Mouse (Mus musculus): ENCODE measurements around the gene A630001G21Rik.

A630001G21Rik gene

GRCm38 (mm10) chr1:85720220-85720893 is 58.1 kb downstream of the A630001G21Rik start:
- TF ChIP-seq GATA4 (IDR thresholded peaks at IDR 0.05; ENCODE audit: insufficient replicate concordance, low read length) = no peak

GRCm38 (mm10) chr1:85719049-85719448 is 59.4 kb downstream of the A630001G21Rik start:
- no peak for TF ChIP-seq GATA4 (IDR thresholded peaks at IDR 0.05; ENCODE audit: insufficient replicate concordance, low read length)

- no peak for TF ChIP-seq GATA4 (IDR thresholded peaks at IDR 0.05; ENCODE audit: insufficient replicate concordance, low read length)
Measured at GRCm38 (mm10) chr1:85716447-85717027, 61.9 kb downstream of the A630001G21Rik start.

GRCm38 (mm10) chr1:85714501-85714900 is 63.9 kb downstream of the A630001G21Rik start:
- TF ChIP-seq GATA4 (IDR thresholded peaks at IDR 0.05; ENCODE audit: insufficient replicate concordance, low read length) = no peak

GRCm38 (mm10) chr1:85706754-85707153 is 71.7 kb downstream of the A630001G21Rik start:
- TF ChIP-seq GATA4 (IDR thresholded peaks at IDR 0.05; ENCODE audit: insufficient replicate concordance, low read length) = no peak

GRCm38 (mm10) chr1:85705552-85705951 is 72.9 kb downstream of the A630001G21Rik start:
- TF ChIP-seq GATA4 (IDR thresholded peaks at IDR 0.05; ENCODE audit: insufficient replicate concordance, low read length) = no peak

- TF ChIP-seq GATA4 (IDR thresholded peaks at IDR 0.05; ENCODE audit: insufficient replicate concordance, low read length) = no peak
Measured at GRCm38 (mm10) chr1:85703245-85704186, 74.9 kb downstream of the A630001G21Rik start.

- no peak for TF ChIP-seq GATA4 (IDR thresholded peaks at IDR 0.05; ENCODE audit: insufficient replicate concordance, low read length)
Measured at GRCm38 (mm10) chr1:85702531-85702930, 75.9 kb downstream of the A630001G21Rik start.

GRCm38 (mm10) chr1:85697721-85698493 is 80.5 kb downstream of the A630001G21Rik start:
- TF ChIP-seq GATA4 (IDR thresholded peaks at IDR 0.05; ENCODE audit: insufficient replicate concordance, low read length) = no peak

- TF ChIP-seq GATA4 (IDR thresholded peaks at IDR 0.05; ENCODE audit: insufficient replicate concordance, low read length) = no peak
Measured at GRCm38 (mm10) chr1:85695646-85696045, 82.8 kb downstream of the A630001G21Rik start.

- TF ChIP-seq GATA4 (IDR thresholded peaks at IDR 0.05; ENCODE audit: insufficient replicate concordance, low read length) = no peak
Measured at GRCm38 (mm10) chr1:85693280-85693679, 85.2 kb downstream of the A630001G21Rik start.

- TF ChIP-seq GATA4 (IDR thresholded peaks at IDR 0.05; ENCODE audit: insufficient replicate concordance, low read length) = no peak
Measured at GRCm38 (mm10) chr1:85692281-85692680, 86.2 kb downstream of the A630001G21Rik start.

GRCm38 (mm10) chr1:85690544-85690943 is 87.9 kb downstream of the A630001G21Rik start:
- TF ChIP-seq GATA4 (IDR thresholded peaks at IDR 0.05; ENCODE audit: insufficient replicate concordance, low read length) = no peak

GRCm38 (mm10) chr1:85687346-85687745 is 91.1 kb downstream of the A630001G21Rik start:
- TF ChIP-seq GATA4 (IDR thresholded peaks at IDR 0.05; ENCODE audit: insufficient replicate concordance, low read length) = no peak

GRCm38 (mm10) chr1:85686666-85687065 is 91.8 kb downstream of the A630001G21Rik start:
- no peak for TF ChIP-seq GATA4 (IDR thresholded peaks at IDR 0.05; ENCODE audit: insufficient replicate concordance, low read length)

Measured in liver, adult (tissue).